8 mouse cellular contexts compared by ENCODE assay signal in genomic region chrX:94541918-94542355, GRCm38 (mm10). TPM values are rescaled to one million over a fixed set of nuclear protein-coding genes. Genes with fewer than 3 reads are reported as not detected.
DNase-seq lines count a peak whose midpoint lies in the region; ATAC-seq lines count a peak whose summit lies in the region.

TSS of gene Maged1 (minus strand) at chrX:94542143.

- H3K9me3 ChIP-seq in hindbrain, embryonic 12.5 days (replicated peaks): no peaks in the 10 kb centered on the region

- WGBS in hindbrain, embryonic 12.5 days: 13% methylated on average over 27 of the region's 32 CpGs

- peaks cover 19% of the 10 kb centered on the region for H3K4me1 ChIP-seq in hindbrain, embryonic 12.5 days

- H3K27ac ChIP-seq in hindbrain, embryonic 12.5 days: peak within 1 kb of the TSS; percentile 92

- H3K9ac ChIP-seq in hindbrain, embryonic 12.5 days: peak within 1 kb of the TSS; percentile 90

- peak within 1 kb of the TSS; percentile 55 for H3K4me2 ChIP-seq in hindbrain, embryonic 12.5 days (replicated peaks)

- peaks cover 31% of the 10 kb centered on the region for H3K36me3 ChIP-seq in hindbrain, embryonic 12.5 days

- H3K27me3 ChIP-seq in hindbrain, embryonic 12.5 days: peaks cover 11% of the 10 kb centered on the region; the same call in 1 of the 2 replicates

- peak; percentile 91 for ATAC-seq in hindbrain, embryonic 12.5 days (ENCODE audit: low FRiP score)

- DNase-seq in R1 (ENCODE audit: low read depth, low spot score): peak; percentile 97
- peak; percentile 98 for DNase-seq in cerebellum, adult 9-11 months
- peak; percentile 84 to 91 for DNase-seq in frontal cortex, postnatal 14 days (ENCODE audit: low spot score in 2 of 2)
- peak; percentile 85 to 95 for DNase-seq in layer of hippocampus, postnatal 14 days (ENCODE audit: low spot score in 2 of 2)
- DNase-seq in lung, postnatal 10 days: peak; percentile 94
- DNase-seq in retina, postnatal 1 day: peak; percentile 98
- DNase-seq in urinary bladder, postnatal 10 days (ENCODE audit: low spot score): peak; percentile 61

- peak within 1 kb of the TSS; percentile 61 for H3K4me3 ChIP-seq in hindbrain, embryonic 12.5 days

RNA-seq across cellular contexts. Expression of gene Maged1, which starts in this region (rescaled TPM):
- polyA plus RNA-seq in hindbrain, embryonic 12.5 days (2016; fragmentation: Nextera tagmentation; extraction: Ambion mirVana): 955 and 1,015 TPM in 2 replicates
- total RNA-seq in layer of hippocampus, postnatal 14 days (2021): 100 to 1,000 TPM; 489 to 494 TPM

Comparison
In these comparisons a context has a peak if more than half of its experiments do, and no peak if none do; other contexts are left out.
1. Peak in every context shown above with its lines: DNase-seq, ATAC-seq, H3K4me3 ChIP-seq and H3K27ac ChIP-seq.